Mouse (Mus musculus) spleen, adult 2 months (tissue): ENCODE data around the gene Igsf3.

Experiments
- CTCF ChIP-seq: fragments of 200-500 bp; IDR thresholded peaks from 2 replicates; pipeline ENCODE4 v1.5.1; 2011; ENCODE audit warnings: mild to moderate bottlenecking, inconsistent platforms; ENCODE audit not compliant: insufficient read depth, insufficient read length, insufficient replicate concordance; ENCODE audit errors: extremely low read depth
- POLR2A ChIP-seq: fragments of 200-500 bp; IDR thresholded peaks from 2 replicates; pipeline ENCODE4 v1.6.1; 2011; ENCODE audit warnings: low read depth, low read length, inconsistent platforms

- TF ChIP-seq CTCF (peak; percentile 59; the same call in 1 of the 2 replicates), POLR2A (no peak)
These were observed 85.4 kb downstream of the Igsf3 start for GRCm38 (mm10) chr3:101462294-101462693.
